Mouse (Mus musculus): ENCODE measurements at regions not wholly inside any gene's neighbourhood (a gene's known extent, or its start where the extent isn't known, plus 50 kb on each side); places are given as distances from the start of the nearest gene placed in this dataset.

DNA sequence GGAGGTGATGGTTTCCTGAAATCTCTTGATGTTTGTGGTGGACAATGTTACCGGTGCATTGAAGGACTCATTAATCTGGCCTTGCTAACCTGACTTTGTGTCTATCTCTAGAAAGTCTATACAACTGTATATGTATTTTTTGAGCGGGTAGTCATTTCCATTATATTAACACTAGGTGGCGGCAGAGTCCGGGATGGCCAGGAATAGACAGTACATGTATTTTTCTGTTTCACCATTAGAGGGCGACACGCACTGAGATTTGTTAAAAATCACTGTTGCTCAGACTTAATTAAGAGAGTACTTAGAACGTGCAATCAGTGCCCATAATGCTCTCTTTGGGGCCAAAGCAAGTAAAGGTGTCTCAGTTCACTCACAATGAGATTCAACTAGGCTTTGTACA is 146.1 kb upstream of the Il1rapl2 start:
- DNase-seq (ENCODE audit: low read depth, low spot score) = peak; percentile 50

Measured in R1 (cell line).